Mouse (Mus musculus): Measurements from ENCODE around the gene Nudt2.

GRCm38 (mm10) chr4:41497579-41497978 lies 32.6 kb downstream of the Nudt2 start:
- no peak for TF ChIP-seq TAL1 (IDR thresholded peaks at IDR 0.05; ENCODE audit: low read length)
- TF ChIP-seq GATA1 (IDR thresholded peaks at IDR 0.05; ENCODE audit: low read length), result no peak

Data from erythroblast, embryonic 14.5 days (primary cell).